Mouse (Mus musculus) kidney, postnatal 36 days (tissue): ENCODE data around the gene Ksr2.

Experiments used
- DNase-seq, 2 experiments: peaks; one replicate each; pipeline ENCODE4 v3.0.0; 2021 to 2022; ENCODE audit warnings: mixed read lengths in 2 of 2

Gene Ksr2

GRCm38 (mm10) chr5:117626907-117627306, 213.1 kb downstream of the Ksr2 start:
- no peak for DNase-seq

- peak; percentile 26 to 76 for DNase-seq
Measured at GRCm38 (mm10) chr5:117628351-117628750, 214.6 kb downstream of the Ksr2 start.

- DNase-seq: no peak
Measured at GRCm38 (mm10) chr5:117629570-117629969, 215.8 kb downstream of the Ksr2 start.

DNA sequence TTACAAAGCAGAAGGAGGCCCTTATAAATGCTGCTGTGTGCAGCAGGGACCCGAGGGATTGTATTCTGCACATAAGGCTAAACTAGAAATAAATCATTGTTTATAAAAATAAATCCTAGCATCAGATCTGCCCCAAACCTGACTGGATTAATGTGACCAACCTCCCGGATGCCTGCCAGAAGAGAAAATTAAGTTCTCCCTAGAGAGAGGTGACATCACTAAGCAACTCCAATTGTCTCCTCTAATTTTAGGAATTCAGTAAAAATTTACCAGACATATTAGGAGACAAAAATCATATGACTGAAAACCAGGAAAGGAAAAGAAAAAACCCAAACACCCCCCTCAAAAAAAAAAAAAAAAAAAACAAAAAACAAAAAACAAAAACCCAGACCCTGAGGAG, 221.4 kb downstream of the Ksr2 start:
- no peak for DNase-seq

GRCm38 (mm10) chr5:117635838-117636237, 222.0 kb downstream of the Ksr2 start:
- DNase-seq: no peak

- DNase-seq: no peak
Measured at GRCm38 (mm10) chr5:117641585-117641984, 227.8 kb downstream of the Ksr2 start.

- DNase-seq: no peak
Measured at GRCm38 (mm10) chr5:117651238-117651886, 237.6 kb downstream of the Ksr2 start.

- DNase-seq: no peak
Measured at GRCm38 (mm10) chr5:117658641-117659040, 244.8 kb downstream of the Ksr2 start.

- DNase-seq: no peak
Measured at GRCm38 (mm10) chr5:117659596-117659995, 245.8 kb downstream of the Ksr2 start.

DNA sequence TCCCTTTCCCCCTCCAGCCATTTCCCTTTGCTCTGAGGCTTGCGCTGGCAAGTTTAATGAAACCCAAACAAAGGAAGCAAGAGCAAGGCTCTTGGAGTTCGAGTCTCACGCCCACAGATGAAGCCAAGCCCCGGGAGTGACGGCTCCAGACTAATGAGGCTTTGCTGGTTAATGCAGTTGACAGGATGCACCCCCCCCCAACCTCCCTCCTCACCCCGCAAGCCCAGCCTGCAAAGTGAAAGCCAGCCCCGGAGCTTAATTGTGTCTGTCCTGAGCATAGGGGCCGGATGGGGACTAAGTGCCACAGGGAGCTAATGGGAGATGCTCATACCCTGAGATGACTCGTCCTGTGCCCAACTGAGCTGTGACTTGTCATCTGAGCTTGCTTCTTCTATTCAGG, 251.4 kb downstream of the Ksr2 start:
- no peak for DNase-seq

- no peak for DNase-seq
Measured at GRCm38 (mm10) chr5:117667314-117667713, 253.5 kb downstream of the Ksr2 start.

- DNase-seq: no peak
Measured at GRCm38 (mm10) chr5:117669265-117669664, 255.5 kb downstream of the Ksr2 start.

DNA sequence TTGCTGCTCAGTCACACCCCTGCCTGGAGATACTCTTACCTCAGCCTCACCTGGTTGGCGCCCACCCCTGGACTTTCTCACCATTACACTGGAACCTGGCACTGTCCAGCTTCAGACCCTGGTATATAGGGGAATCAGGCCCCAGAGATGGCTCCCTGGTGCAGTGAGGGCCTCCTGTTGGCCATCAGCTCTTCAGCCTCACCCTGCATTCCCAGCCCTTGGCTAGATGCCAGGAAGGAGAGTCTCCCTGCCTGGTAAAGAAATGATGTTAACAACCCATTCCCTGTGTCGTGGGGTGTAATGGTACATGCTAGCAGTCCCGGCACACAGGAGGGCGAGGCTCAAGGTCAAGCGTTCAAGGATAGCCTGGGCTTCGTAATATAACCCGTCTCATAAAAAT, 256.0 kb downstream of the Ksr2 start:
- DNase-seq: no peak

DNA sequence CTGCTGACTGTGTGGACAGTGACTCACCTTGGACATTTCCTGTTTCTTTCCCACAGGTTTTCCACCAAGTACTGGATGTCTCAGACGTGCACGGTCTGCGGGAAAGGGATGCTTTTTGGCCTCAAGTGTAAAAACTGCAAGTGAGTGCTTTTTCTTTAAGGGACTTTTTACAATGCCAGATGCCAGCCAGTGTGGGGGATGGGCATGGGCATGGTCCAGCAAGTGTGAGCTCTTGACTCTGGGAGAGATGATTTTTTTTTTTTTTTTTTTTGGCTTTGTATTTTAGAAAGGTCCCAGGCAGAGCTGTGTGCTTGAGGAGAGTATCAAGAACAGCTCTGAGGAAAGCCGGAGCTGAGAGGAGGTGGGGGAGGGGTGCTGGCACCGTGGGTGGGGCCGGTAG, 257.6 kb downstream of the Ksr2 start:
- DNase-seq: peak; percentile 17 to 51

GRCm38 (mm10) chr5:117675840-117676239, 262.0 kb downstream of the Ksr2 start:
- no peak for DNase-seq

- DNase-seq: peak; percentile 47 to 53
Measured at GRCm38 (mm10) chr5:117677231-117677630, 263.4 kb downstream of the Ksr2 start.

- peak; percentile 53 to 82 for DNase-seq
Measured at GRCm38 (mm10) chr5:117678371-117678770, 264.6 kb downstream of the Ksr2 start.

DNA sequence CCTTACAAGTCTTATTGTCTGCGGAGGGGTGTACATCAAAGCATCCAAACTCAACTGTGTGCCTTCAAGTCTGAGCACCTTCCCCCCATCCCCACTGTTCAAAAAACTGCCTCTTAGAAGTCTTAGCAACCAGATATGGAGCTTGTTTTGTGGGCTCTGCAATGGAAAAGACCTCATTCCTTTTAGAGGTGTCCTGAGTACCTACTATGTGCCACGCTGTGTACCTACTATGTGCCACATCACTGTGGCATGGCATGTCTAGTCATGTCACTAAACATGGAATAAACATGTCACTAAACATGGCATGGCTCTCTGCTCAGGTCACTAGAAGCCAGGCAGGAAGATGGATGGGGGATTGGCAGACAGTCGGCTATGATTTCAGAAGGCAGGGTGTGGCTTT, 268.4 kb downstream of the Ksr2 start:
- no peak for DNase-seq

GRCm38 (mm10) chr5:117684491-117684890, 270.7 kb downstream of the Ksr2 start:
- no peak for DNase-seq

- DNase-seq: no peak
Measured at GRCm38 (mm10) chr5:117687770-117688352, 274.1 kb downstream of the Ksr2 start.

- DNase-seq: no peak
Measured at GRCm38 (mm10) chr5:117688738-117689137, 274.9 kb downstream of the Ksr2 start.

DNA sequence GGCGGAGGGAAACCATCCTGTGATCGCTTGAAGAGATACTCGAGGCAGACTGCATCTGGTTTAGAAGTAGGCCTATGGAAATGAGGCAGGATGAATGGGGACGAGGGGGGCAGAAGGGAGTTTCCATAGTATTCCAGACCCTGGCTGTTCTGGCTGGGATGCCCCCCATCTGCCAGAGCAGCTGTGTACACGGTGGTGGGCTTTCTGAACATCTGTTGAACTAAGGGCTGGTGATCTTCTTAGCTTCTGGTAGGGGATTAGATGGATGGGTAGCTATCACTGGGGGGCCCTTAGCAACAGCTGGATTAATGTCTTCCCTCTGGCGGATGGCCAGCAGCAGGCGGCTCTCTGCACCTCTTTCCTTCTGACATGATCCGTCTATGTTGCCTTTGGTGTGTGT, 276.0 kb downstream of the Ksr2 start:
- DNase-seq: no peak

GRCm38 (mm10) chr5:117691271-117691670, 277.5 kb downstream of the Ksr2 start:
- DNase-seq: no peak

- DNase-seq: no peak
Measured at GRCm38 (mm10) chr5:117693557-117693956, 279.8 kb downstream of the Ksr2 start.

GRCm38 (mm10) chr5:117694632-117695031, 280.8 kb downstream of the Ksr2 start:
- DNase-seq: no peak
